Mouse (Mus musculus) bone marrow, adult 2 months (tissue): ENCODE data around the gene Prl.
"Not testable (repeated sequence)": the region's sequence is repeated elsewhere in the genome, so short reads cannot be mapped to it uniquely, and the experiment has no call there.

ENCODE experiments used
- CTCF ChIP-seq: fragments of 200-500 bp; IDR thresholded peaks from 2 replicates; pipeline ENCODE4 v1.5.1; 2011; ENCODE audit warnings: low read length, control low read depth; ENCODE audit not compliant: control insufficient read depth, insufficient read depth
- POLR2A ChIP-seq: fragments of 200-500 bp; IDR thresholded peaks from 2 replicates; pipeline ENCODE4 v1.6.1; 2011; ENCODE audit warnings: low read depth, mild to moderate bottlenecking, control low read depth, low read length, borderline replicate concordance; ENCODE audit not compliant: control insufficient read depth

DNA sequence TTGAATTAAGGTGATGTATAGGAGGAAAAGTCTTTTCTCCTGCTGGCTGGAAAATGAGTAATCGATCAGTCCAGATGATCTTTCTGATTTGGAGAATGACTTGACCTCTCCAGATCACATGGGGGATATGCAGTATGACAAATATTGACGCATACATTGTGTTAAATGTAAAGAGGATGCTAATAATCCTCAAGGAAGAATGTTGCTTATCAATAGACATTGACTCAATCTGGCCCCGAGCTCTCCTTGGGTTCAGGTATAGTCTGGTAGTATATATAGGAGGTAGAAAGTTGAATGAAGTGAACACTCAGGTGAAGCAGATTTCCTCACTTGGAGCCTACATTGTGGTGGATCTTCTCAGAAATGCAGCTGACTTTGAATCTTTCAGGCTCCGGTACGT, 36.5 kb downstream of the Prl start, which contains the start of gene Prl3d1:
- not testable (repeated sequence) for TF ChIP-seq POLR2A, CTCF
